Mouse (Mus musculus): ENCODE measurements at regions not wholly inside any gene's neighbourhood (a gene's known extent, or its start where the extent isn't known, plus 50 kb on each side); places are given as distances from the start of the nearest gene placed in this dataset.

DNA sequence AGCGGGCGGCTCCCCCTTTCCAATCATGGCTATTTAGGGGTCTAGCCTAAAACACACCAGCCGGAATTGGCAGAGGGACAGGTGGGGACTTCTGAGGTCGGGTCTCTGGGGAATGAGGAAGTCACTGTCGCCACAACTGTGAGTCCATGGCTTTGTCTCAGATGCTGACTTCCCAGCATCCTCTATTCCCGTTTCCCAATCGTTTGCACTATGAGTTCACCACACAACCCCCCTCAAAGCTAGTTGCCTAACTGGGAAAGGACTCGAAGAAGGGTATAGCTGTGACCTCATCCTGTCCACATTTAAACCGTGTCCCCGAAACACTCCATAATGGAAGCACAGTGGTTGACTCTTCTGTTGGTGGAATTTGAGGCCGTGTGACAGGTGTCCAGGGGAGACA lies 102.8 kb upstream of the Tbx3 start:
- H3K9me3 ChIP-seq (ENCODE audit: control insufficient read depth): peaks cover 3% of the 10 kb centered on the region; the same call in 1 of the 2 replicates
- H3K9ac ChIP-seq (ENCODE audit: low read depth, low read length): no peak overlapping the region
- no peak overlapping the region for H3K4me3 ChIP-seq (ENCODE audit: low read depth, low read length)
- ATAC-seq: no peak
- H3K27me3 ChIP-seq (replicated peaks; ENCODE audit: control insufficient read depth, insufficient read depth, low read length): peaks cover 15% of the 10 kb centered on the region
- no peak overlapping the region for H3K4me2 ChIP-seq (replicated peaks; ENCODE audit: low read depth)
- no peaks in the 10 kb centered on the region for H3K4me1 ChIP-seq (replicated peaks; ENCODE audit: control insufficient read depth, insufficient read depth, low read length)
- H3K36me3 ChIP-seq (ENCODE audit: control insufficient read depth, insufficient read depth): no peaks in the 10 kb centered on the region
- H3K27ac ChIP-seq (ENCODE audit: low read depth, low read length): no peak overlapping the region
- WGBS: 80% methylated on average over 11 of the region's 11 CpGs
- TF ChIP-seq CTCF (IDR thresholded peaks at IDR 0.05; ENCODE audit: low read depth): no peak

DNA sequence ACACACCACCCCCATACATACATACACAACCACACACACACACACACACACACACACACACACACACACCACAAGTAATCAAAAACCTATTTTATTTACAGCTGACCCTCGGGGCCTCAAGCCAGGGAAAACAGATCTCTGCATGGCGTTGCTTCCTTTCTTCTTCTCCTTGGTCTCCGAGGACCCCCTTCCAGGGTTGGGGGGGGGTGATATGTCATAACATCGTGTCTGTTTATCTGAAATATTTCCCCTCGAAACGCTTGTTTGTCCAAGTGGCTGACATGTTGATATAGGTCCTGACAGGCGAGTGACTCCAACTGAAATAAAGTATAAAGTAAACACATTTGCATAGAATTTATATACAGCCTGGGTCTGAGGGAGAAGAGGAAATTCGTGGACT lies 100.4 kb upstream of the Tbx3 start:
- WGBS: 32% methylated on average over 8 of the region's 8 CpGs
- H3K36me3 ChIP-seq (ENCODE audit: control insufficient read depth, insufficient read depth): no peaks in the 10 kb centered on the region
- H3K9me3 ChIP-seq (ENCODE audit: control insufficient read depth): peaks cover 6% of the 10 kb centered on the region
- H3K4me3 ChIP-seq (ENCODE audit: low read depth, low read length): no peak overlapping the region
- H3K4me1 ChIP-seq (replicated peaks; ENCODE audit: control insufficient read depth, insufficient read depth, low read length): no peaks in the 10 kb centered on the region
- no peak overlapping the region for H3K9ac ChIP-seq (ENCODE audit: low read depth, low read length)
- no peak overlapping the region for H3K27ac ChIP-seq (ENCODE audit: low read depth, low read length)
- H3K27me3 ChIP-seq (replicated peaks; ENCODE audit: control insufficient read depth, insufficient read depth, low read length): no peaks in the 10 kb centered on the region
- ATAC-seq: no peak
- no peak for TF ChIP-seq CTCF (IDR thresholded peaks at IDR 0.05; ENCODE audit: low read depth)
- H3K4me2 ChIP-seq (replicated peaks; ENCODE audit: low read depth): no peak overlapping the region

- H3K27ac ChIP-seq (ENCODE audit: low read depth, low read length): no peak overlapping the region
- no peaks in the 10 kb centered on the region for H3K27me3 ChIP-seq (replicated peaks; ENCODE audit: control insufficient read depth, insufficient read depth, low read length)
- H3K36me3 ChIP-seq (ENCODE audit: control insufficient read depth, insufficient read depth): no peaks in the 10 kb centered on the region
- no peak for ATAC-seq
- H3K4me3 ChIP-seq (ENCODE audit: low read depth, low read length): no peak overlapping the region
- H3K9ac ChIP-seq (ENCODE audit: low read depth, low read length): no peak overlapping the region
- no peaks in the 10 kb centered on the region for H3K4me1 ChIP-seq (replicated peaks; ENCODE audit: control insufficient read depth, insufficient read depth, low read length)
- 99% methylated on average over 3 of the region's 3 CpGs for WGBS
- peaks cover 6% of the 10 kb centered on the region for H3K9me3 ChIP-seq (ENCODE audit: control insufficient read depth)
- H3K4me2 ChIP-seq (replicated peaks; ENCODE audit: low read depth): no peak overlapping the region
- peak; percentile 43 for TF ChIP-seq CTCF (IDR thresholded peaks at IDR 0.05; ENCODE audit: low read depth)
Measured at GRCm38 (mm10) chr5:119571644-119572043, 98.8 kb upstream of the Tbx3 start.

DNA sequence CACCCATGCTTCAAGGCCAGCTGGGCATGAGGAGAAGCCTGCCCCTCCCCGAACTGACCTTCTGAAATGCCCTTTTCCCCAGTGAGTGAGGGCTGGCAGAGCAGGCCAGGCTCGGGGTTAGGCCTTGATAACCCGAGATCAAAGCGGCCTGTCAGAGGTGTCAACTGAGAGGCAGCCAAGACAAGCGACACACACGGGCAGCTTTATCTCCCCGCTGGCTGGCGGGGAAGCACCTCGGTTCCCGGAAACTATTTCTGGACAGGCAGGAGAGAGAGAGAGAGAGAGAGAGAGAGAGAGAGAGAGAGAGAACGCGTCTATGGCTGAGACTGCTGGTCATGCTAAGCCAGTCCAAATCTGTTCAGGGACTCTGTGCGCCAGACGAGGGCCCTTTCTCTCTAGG lies 95.3 kb upstream of the Tbx3 start:
- Histone ChIP-seq H3K36me3 (ENCODE audit: control insufficient read depth, insufficient read depth) (no peaks in the 10 kb centered on the region), H3K4me3 (ENCODE audit: low read depth, low read length) (no peak overlapping the region), H3K4me2 (replicated peaks; ENCODE audit: low read depth) (no peak overlapping the region), H3K9me3 (ENCODE audit: control insufficient read depth) (peaks cover 6% of the 10 kb centered on the region), H3K4me1 (replicated peaks; ENCODE audit: control insufficient read depth, insufficient read depth, low read length) (no peaks in the 10 kb centered on the region), H3K9ac (ENCODE audit: low read depth, low read length) (no peak overlapping the region), H3K27ac (ENCODE audit: low read depth, low read length) (no peak overlapping the region), H3K27me3 (replicated peaks; ENCODE audit: control insufficient read depth, insufficient read depth, low read length) (no peaks in the 10 kb centered on the region)
- ATAC-seq: no peak
- TF ChIP-seq CTCF (IDR thresholded peaks at IDR 0.05; ENCODE audit: low read depth): no peak
- 18% methylated on average over 14 of the region's 14 CpGs for WGBS

GRCm38 (mm10) chr5:119579288-119579687 lies 91.2 kb upstream of the Tbx3 start:
- Histone ChIP-seq H3K9me3 (ENCODE audit: control insufficient read depth) (no peaks in the 10 kb centered on the region), H3K27me3 (replicated peaks; ENCODE audit: control insufficient read depth, insufficient read depth, low read length) (no peaks in the 10 kb centered on the region), H3K4me2 (replicated peaks; ENCODE audit: low read depth) (no peak overlapping the region), H3K36me3 (ENCODE audit: control insufficient read depth, insufficient read depth) (no peaks in the 10 kb centered on the region), H3K4me1 (replicated peaks; ENCODE audit: control insufficient read depth, insufficient read depth, low read length) (0 out of 2 replicates have a peak, but pooled peaks cover 4% of the 10 kb centered on the region), H3K27ac (ENCODE audit: low read depth, low read length) (no peak overlapping the region), H3K4me3 (ENCODE audit: low read depth, low read length) (no peak overlapping the region), H3K9ac (ENCODE audit: low read depth, low read length) (no peak overlapping the region)
- TF ChIP-seq CTCF (IDR thresholded peaks at IDR 0.05; ENCODE audit: low read depth): no peak
- WGBS: 90% methylated on average over 2 of the region's 2 CpGs
- ATAC-seq: no peak

- Histone ChIP-seq H3K4me1 (replicated peaks; ENCODE audit: control insufficient read depth, insufficient read depth, low read length) (0 out of 2 replicates have a peak, but pooled peaks cover 4% of the 10 kb centered on the region), H3K27ac (ENCODE audit: low read depth, low read length) (no peak overlapping the region), H3K27me3 (replicated peaks; ENCODE audit: control insufficient read depth, insufficient read depth, low read length) (no peaks in the 10 kb centered on the region), H3K9ac (ENCODE audit: low read depth, low read length) (no peak overlapping the region), H3K4me2 (replicated peaks; ENCODE audit: low read depth) (no peak overlapping the region), H3K36me3 (ENCODE audit: control insufficient read depth, insufficient read depth) (no peaks in the 10 kb centered on the region), H3K9me3 (ENCODE audit: control insufficient read depth) (no peaks in the 10 kb centered on the region), H3K4me3 (ENCODE audit: low read depth, low read length) (no peak overlapping the region)
- 42% methylated on average over 2 of the region's 2 CpGs for WGBS
- TF ChIP-seq CTCF (IDR thresholded peaks at IDR 0.05; ENCODE audit: low read depth): no peak
- ATAC-seq: no peak
Measured at GRCm38 (mm10) chr5:119579806-119580205, 90.7 kb upstream of the Tbx3 start.

DNA sequence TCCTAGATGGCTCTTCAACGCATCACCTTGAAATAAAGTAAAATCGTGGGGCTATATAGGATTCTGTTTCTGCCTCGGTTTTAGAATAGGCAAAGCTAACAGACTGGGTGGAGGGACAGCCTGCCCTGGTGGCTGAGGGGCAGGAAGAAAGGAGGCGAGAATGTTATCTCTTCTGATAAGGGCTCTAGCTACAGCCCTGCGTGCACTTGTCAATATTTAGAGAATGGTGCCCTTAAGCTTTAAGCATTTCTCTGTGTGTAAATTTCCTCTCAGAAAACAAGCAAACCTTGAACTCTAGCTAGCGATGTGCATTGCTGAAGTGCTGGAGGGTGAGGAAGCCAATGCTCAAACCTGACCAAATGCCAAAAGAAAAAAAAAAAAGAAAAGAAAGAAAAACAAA lies 90.1 kb upstream of the Tbx3 start:
- Histone ChIP-seq H3K9ac (ENCODE audit: low read depth, low read length) (no peak overlapping the region), H3K27me3 (replicated peaks; ENCODE audit: control insufficient read depth, insufficient read depth, low read length) (no peaks in the 10 kb centered on the region), H3K9me3 (ENCODE audit: control insufficient read depth) (no peaks in the 10 kb centered on the region), H3K4me2 (replicated peaks; ENCODE audit: low read depth) (no peak overlapping the region), H3K36me3 (ENCODE audit: control insufficient read depth, insufficient read depth) (no peaks in the 10 kb centered on the region), H3K4me3 (ENCODE audit: low read depth, low read length) (no peak overlapping the region), H3K4me1 (replicated peaks; ENCODE audit: control insufficient read depth, insufficient read depth, low read length) (0 out of 2 replicates have a peak, but pooled peaks cover 4% of the 10 kb centered on the region), H3K27ac (ENCODE audit: low read depth, low read length) (no peak overlapping the region)
- no peak for TF ChIP-seq CTCF (IDR thresholded peaks at IDR 0.05; ENCODE audit: low read depth)
- ATAC-seq: no peak
- 27% methylated on average over 6 of the region's 6 CpGs for WGBS
